Mouse (Mus musculus): Measurements from ENCODE around the gene Zfp871.

Zfp871 gene

GRCm38 (mm10) chr17:32788094-32788559 lies at the start of gene Zfp871:
Zfp871 (minus strand) TSS chr17:32788287.
- peak; percentile 94 for DNase-seq

GRCm38 (mm10) chr17:32830418-32830782 lies 42.3 kb upstream of the Zfp871 start:
- DNase-seq: no peak

GRCm38 (mm10) chr17:32829540-32830417 lies 41.7 kb upstream of the Zfp871 start, which contains the start of gene Zfp799:
Zfp799 (minus strand) TSS chr17:32830261.
- DNase-seq: peak; percentile 89

- no peak for DNase-seq
Measured at GRCm38 (mm10) chr17:32816074-32816784, 28.1 kb upstream of the Zfp871 start.

- DNase-seq: no peak
Measured at GRCm38 (mm10) chr17:32814136-32814535, 26.0 kb upstream of the Zfp871 start.

GRCm38 (mm10) chr17:32810648-32811047 lies 22.6 kb upstream of the Zfp871 start:
- DNase-seq: no peak

- peak; percentile 54 for DNase-seq
Measured at GRCm38 (mm10) chr17:32809544-32810374, 21.7 kb upstream of the Zfp871 start, which contains the start of gene Zfp811. Zfp811 (minus strand) TSS chr17:32809931.

- no peak for DNase-seq
Measured at GRCm38 (mm10) chr17:32808921-32809320, 20.8 kb upstream of the Zfp871 start.

GRCm38 (mm10) chr17:32789244-32789643 lies 1.2 kb upstream of the Zfp871 start:
- no peak for DNase-seq

GRCm38 (mm10) chr17:32788576-32788975 lies 489 bp upstream of the Zfp871 start:
- DNase-seq: no peak

GRCm38 (mm10) chr17:32787436-32788093 lies 522 bp downstream of the Zfp871 start:
- no peak for DNase-seq

- no peak for DNase-seq
Measured at GRCm38 (mm10) chr17:32786944-32787343, 1.1 kb downstream of the Zfp871 start.

- DNase-seq: peak; percentile 9
Measured at GRCm38 (mm10) chr17:32785656-32786055, 2.4 kb downstream of the Zfp871 start.

- no peak for DNase-seq
Measured at GRCm38 (mm10) chr17:32777564-32777963, 10.5 kb downstream of the Zfp871 start.

GRCm38 (mm10) chr17:32771213-32771612 lies 16.9 kb downstream of the Zfp871 start:
- peak; percentile 19 for DNase-seq

- DNase-seq: no peak
Measured at GRCm38 (mm10) chr17:32766422-32766821, 21.7 kb downstream of the Zfp871 start.

- DNase-seq: no peak
Measured at GRCm38 (mm10) chr17:32757331-32757730, 30.8 kb downstream of the Zfp871 start.

- peak; percentile 42 for DNase-seq
Measured at GRCm38 (mm10) chr17:32753634-32754033, 34.5 kb downstream of the Zfp871 start.

GRCm38 (mm10) chr17:32752813-32753360 lies 35.2 kb downstream of the Zfp871 start:
- DNase-seq: no peak

GRCm38 (mm10) chr17:32750611-32751010 lies 37.5 kb downstream of the Zfp871 start:
- peak; percentile 2 for DNase-seq

- no peak for DNase-seq
Measured at GRCm38 (mm10) chr17:32741057-32741456, 47.0 kb downstream of the Zfp871 start.

- no peak for DNase-seq
Measured at GRCm38 (mm10) chr17:32738406-32738805, 49.7 kb downstream of the Zfp871 start.

Measured in lung, postnatal 10 days (tissue).